Mouse (Mus musculus) left cerebral cortex, adult 2 months (tissue): ENCODE measurements at regions not wholly inside any gene's neighbourhood (a gene's known extent, or its start where the extent isn't known, plus 50 kb on each side); places are given as distances from the start of the nearest gene placed in this dataset.

Experiments used
- DNase-seq, 2 experiments: peaks; one replicate each; pipeline ENCODE4 v3.0.0; 2021 to 2022; ENCODE audit warnings: low spot score in 2 of 2, mixed read lengths in 1 of 2; ENCODE audit errors: extremely low spot score in 1 of 2
- H3K27ac ChIP-seq: fragments of 200-600 bp; 2 replicates; pipeline ENCODE4 v1.8.1; 2022
- H3K4me3 ChIP-seq: fragments of 200-600 bp; 2 replicates; pipeline ENCODE4 v1.8.1; 2022
- CTCF ChIP-seq: fragments of 200-600 bp; IDR thresholded peaks from 2 replicates; pipeline ENCODE4 v1.8.1; 2022; ENCODE audit warnings: antibody characterized with exemption, mild to moderate bottlenecking, moderate library complexity
- intact Hi-C: fragments of 180-260 bp; cut with DNase I; formaldehyde crosslinking; loops from one replicate; pipeline ENCODE4 v1.15.1; 2025

DNA sequence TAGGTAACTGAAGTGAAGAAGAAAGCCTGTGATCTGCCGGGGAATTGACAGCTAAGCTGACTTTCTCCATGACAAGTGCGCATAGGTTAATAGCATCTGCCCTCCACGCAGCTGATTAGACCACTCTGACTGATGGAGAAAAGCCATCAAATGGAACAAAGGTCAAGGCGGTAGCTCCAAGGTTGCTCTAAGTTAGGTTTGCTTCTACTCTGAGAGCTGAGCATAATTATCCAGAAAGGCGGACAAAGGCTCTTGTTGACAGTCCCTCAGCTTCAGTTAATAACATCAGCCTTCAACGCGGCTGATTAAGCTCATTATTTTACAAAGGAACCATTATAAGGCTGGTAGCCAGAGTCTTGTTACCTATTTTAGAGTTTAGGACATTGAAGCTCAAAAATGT lies 54.0 kb upstream of the Enpep start:
- intact Hi-C loops, result no loop called here
- H3K4me3 ChIP-seq, result no peak overlapping the region
- DNase-seq, result no peak
- no peak overlapping the region for H3K27ac ChIP-seq
- no peak for TF ChIP-seq CTCF

DNA sequence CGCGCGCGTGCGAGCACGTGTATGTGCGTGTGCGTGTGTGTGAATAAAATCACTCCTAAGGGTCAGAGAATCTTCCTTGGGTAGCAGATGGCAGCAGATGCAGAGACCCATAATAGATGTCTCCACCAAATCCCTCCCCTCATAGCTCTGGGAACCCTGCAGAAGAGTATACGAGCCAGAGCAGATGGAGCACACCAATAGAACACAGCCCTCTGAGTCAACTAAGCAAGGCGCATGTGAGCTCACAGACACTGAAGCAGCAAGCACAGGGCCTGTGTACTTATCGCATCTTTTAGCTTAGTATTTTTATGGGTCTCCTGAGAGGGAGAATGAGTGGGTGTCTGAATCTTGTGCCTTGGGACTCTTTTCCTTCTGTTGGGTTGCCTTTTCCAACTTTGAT lies 58.0 kb upstream of the Enpep start:
- intact Hi-C loops, result no loop called here

DNA sequence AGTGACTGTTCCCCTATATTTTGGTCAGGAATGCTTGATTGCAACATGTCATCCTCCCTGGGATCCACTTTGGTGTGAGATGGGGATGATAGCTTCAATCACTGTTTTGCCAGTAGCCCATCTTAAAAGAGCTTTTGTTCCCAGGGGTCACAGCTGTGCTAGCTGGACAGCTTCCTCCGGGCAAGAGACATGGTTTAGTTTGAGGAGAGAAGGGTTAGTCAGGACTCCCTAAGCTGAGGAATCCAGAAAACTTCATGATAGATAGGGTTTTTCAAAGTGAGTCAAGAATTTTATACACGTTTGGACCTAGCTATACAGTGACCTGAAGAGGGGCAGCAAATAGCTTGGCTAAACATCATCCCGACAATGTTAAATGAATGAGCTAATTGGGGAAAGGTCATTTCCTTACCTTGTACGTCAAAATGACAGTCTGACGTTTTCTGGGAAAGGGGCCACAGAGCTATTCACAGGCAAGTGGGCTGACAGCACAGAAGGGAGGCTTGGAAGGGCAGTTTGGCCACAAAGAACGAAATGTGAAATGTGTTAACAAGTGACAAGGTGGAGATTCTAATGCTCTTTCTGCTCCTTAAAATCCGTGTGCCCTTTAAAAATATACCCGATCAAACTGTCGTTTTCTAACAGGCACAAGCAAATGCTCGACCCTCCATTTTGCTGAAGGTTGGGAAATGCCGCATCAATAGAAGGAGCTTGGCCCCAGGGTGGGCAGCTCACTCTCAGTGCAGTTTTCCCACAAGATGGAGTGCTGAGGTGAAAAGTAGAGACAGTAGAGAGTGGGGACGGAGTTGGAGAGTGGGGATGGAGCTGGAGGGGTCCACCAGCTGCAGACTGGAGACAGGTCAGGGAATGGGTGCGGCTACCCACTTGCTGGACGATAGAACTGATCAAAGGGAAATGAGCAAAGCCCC lies 59.6 kb upstream of the Enpep start:
- no peak overlapping the region for H3K27ac ChIP-seq
- no peak for DNase-seq
- no peak overlapping the region for H3K4me3 ChIP-seq
- no peak for TF ChIP-seq CTCF
- intact Hi-C loops, result no loop called here

More for the DNA sequence above, 58.0 kb upstream of the Enpep start:
- H3K4me3 ChIP-seq, result no peak overlapping the region
- TF ChIP-seq CTCF, result no peak
- DNase-seq, result no peak
- H3K27ac ChIP-seq, result no peak overlapping the region

DNA sequence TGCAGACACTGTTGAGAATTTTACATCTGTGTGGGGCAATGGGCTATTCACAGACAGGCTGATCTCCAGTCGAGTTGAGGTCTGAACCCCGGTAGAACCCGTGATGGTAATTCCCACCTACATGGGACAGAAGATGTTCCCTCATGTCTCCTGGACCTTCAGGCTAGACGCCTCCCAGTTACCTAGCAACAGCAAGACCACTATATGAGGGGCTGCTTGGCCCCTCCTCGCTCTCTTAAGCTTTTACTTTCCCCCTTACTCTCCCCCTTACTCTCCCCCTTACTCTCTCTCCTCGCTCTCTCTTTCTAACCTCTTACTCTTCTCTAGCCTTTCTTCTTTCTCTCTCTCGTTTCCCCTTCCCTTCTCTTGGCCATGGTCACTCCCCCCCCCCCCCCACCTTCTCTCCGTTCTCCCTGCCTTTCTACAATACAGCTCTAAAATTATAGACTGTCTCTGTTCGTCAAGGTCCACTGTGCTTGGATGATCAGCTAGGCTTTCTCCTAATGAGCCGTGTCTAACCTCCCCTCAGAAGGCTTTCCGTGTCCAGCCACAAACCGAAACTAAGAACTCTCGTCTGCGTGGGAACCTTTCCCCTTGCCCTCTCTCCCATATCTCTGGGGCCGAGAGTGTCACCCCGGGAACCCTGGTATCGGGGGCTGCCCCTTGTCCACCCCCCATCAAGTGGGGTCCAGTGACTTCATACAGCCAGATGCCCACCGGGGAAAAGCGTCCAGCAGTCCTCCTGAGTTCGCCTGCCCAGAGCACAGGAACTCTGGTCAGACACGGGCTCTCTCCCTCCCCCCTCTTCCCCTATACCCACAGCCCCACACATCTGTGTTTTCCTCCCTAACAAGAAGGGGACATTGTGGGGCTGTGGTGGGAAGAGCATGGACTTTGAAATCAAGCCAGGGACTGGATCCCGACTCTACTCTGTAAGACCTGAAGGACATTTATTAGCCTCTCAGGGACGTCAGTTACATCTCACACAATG lies 60.6 kb upstream of the Enpep start:
- TF ChIP-seq CTCF, result no peak
- Histone ChIP-seq H3K27ac (no peak overlapping the region), H3K4me3 (no peak overlapping the region)
- intact Hi-C loops, result no loop called here
- DNase-seq, result no peak

DNA sequence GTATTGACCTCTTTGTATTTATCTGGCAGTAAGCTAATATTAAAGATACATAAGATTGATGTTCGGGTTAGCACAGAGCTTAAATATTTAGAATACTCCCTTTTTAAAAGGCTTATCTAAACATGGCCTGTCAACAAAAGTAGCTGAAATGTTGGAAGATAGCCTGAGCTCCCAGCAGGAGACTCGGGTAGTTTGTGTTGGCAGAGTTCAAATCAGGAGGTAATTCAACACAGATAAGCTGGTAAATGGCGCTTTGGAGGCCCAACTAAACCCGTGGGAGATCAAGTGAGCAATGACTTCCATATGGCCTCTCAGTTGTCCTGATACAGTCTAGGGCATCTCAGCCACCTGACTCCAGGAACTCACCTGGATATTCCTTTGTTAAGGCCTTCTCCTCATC lies 65.0 kb upstream of the Enpep start:
- Histone ChIP-seq H3K4me3 (no peak overlapping the region), H3K27ac (no peak overlapping the region)
- no peak for DNase-seq
- TF ChIP-seq CTCF, result no peak
- intact Hi-C loops, result no loop called here

DNA sequence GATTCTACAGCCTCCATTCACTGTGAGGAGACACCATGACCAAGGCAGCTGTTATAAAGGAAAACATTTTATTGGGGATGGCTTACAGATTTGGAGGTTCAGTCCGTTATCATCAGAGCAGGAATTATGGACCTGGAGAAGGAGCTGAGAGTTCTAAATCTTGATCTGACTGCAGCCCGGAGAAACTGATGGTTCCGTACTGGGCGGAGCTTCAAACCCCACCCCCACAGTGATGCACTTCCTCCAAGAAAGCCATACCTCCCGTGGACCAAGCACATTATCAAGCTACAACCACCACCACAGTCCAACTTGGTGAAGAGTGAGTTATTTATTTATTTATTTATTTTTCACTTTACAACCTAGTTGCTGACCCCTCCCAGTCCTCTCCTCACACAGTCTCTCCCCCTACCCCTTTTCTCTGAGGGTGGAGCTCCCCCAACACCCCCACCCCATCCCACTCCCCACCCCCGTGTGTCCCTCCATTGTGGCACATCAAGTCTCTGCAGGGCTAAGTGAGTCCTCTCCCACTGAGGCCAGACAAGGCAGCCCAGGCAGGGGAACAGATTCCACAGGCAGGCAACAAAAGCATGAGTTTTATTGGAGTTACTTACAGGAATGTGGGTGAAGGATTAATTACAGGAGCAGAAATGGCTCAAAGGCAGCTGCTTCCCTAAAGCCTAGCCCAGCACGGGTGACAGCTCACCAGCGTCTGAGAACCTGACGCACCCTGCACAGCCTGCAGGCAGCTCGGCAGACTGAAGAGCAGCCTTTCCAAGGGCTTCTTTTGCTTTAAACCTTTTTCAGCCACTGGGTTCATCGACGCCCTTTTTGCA lies 67.8 kb upstream of the Enpep start:
- no peak overlapping the region for H3K27ac ChIP-seq
- no peak for TF ChIP-seq CTCF
- no peak overlapping the region for H3K4me3 ChIP-seq
- DNase-seq, result no peak
- intact Hi-C loops, result no loop called here

DNA sequence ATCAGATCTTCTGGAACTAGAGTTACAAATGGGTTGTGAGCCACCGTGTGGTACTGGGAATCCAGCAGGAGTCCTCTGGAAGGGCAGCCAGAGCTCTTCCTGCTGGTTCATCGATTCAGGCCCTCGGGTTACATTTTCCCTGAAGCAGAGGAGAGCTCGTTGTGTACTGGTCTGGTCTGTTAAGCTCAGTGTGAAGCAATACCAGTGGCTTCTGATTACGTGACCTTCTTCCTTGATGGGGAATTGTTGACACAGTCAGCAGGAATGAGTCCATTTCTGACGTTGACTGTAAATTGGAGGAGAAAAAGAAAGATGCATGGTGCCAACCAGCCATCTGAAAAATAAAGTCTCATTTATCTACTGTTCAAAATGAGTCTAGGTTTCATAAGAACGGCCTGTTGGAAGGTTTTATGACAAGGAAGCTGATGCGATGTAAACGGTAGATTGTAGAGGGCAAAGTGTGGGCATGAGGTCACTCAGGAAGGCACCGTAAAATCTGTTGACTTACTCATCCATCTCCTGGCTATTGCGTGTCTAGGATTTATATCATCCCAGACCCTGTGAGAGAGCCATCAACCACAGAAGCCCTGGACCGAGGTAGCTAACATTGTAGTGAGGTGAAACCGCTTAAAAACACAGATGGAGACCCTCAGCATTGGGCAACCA lies 79.0 kb upstream of the Enpep start:
- H3K4me3 ChIP-seq, result no peak overlapping the region
- DNase-seq, result no peak
- TF ChIP-seq CTCF, result no peak
- no peak overlapping the region for H3K27ac ChIP-seq
- intact Hi-C loops, result no loop called here

DNA sequence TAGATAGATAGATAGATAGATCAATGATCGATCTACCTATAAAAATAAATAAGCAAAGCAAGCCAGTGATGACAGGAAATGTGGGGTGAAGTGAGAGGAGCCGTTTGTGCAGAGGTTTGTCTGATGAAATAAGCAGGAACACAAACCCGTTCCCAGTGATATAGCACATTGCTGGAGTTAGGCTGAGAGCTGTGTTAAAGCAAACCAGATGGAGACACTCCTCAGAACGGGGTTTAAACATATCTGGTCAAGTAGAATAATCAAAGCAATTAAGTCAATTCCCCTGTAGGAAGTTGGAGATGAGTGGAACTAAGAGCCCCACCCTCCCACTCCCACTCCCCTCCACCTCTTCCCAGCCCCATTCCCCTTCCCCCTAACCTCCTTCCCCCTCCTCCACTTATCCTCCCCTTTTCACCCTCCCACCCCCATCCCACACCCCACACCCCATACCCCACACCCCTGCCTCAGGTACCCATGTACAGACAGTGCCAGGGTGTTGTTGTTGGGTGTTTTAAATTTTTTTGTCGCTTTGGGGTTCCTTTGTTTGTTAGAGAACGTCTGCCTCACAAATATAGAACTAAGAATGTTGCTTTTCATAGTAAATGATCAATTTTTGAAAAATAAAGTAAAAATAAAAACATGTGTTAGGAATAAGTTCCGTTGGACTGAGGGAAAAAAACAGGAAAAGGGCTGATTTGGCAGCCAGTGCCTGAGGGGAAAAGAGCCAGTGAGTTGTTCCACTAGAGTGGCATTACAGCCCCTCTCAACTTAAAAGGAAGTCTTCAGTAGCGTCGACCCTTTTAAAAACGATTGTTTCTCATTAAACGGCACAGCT lies 79.8 kb upstream of the Enpep start:
- H3K27ac ChIP-seq, result no peak overlapping the region
- H3K4me3 ChIP-seq, result no peak overlapping the region
- no peak for DNase-seq
- TF ChIP-seq CTCF, result no peak
- intact Hi-C loops, result no loop called here

DNA sequence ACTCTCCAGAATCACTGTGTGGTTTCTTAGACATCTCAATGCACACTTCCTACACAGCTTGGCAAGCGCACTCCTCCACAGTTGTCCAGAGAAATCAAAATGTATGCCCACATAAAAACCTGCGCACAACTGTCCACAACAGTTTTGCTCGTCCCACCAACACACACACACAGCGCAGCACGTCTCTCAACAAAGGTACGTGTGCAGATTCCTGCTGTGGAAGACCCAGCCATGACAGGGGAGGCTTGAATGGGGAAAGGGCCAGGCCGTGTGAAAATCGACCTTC lies 80.4 kb upstream of the Enpep start:
- Histone ChIP-seq H3K27ac (no peak overlapping the region), H3K4me3 (no peak overlapping the region)
- no peak for TF ChIP-seq CTCF
- intact Hi-C loops, result no loop called here
- DNase-seq, result peak in 1 of 2 experiments; percentile 10

DNA sequence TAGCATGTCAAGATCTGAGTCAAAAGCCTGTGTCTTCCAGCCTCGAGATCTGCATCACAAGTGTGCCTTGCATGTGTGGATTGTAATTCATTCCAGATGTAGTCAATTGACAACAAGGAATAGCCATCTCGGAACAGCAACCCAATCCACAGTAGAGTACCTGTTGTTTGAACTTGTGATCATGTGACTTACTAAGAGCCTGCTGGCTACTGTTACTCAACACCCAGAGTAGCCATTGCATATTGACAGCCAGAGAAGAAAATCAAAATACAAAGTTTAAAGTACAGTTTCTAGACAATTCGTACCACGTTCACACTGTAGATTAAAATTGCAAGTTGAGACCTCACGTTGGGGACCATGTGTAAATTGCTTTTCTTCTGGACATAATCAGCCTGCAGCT lies 83.1 kb upstream of the Enpep start:
- Histone ChIP-seq H3K27ac (no peak overlapping the region), H3K4me3 (no peak overlapping the region)
- no peak for TF ChIP-seq CTCF
- DNase-seq, result no peak
- intact Hi-C loops, result no loop called here
